ENCODE assay signal across 7 mouse cellular contexts in the genomic region with DNA sequence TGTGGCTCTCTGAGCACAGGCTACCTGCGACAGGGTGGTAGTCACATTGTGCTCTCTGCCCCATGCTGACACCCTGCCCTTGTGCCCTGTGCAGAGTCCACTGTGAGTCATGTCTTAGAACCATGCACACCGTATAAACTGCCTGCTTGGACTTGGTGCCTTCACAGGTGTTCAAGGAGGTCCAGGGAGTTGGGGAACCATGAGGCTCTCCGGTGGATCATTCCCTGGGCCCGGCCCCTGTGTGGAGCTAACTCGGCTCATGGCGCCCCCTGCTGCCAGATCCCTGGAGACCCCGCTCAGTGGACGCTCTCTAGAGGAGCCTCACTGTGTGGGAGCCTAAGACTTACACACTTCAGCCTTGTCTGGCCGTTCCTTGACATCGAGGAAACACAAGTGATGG.
A peak's percentile ranks its signal among the peaks of the same experiment; 100 is the strongest.
DNase-seq lines count a peak whose midpoint lies in the region; ATAC-seq and TF ChIP-seq lines count a peak whose summit lies in the region.

No protein-coding gene starts in this region.

- WGBS in intestine, postnatal 0 days = 32% methylated on average over 10 of the region's 10 CpGs

- ATAC-seq in intestine, postnatal 0 days = peak; percentile 97

- no peak overlapping the region for H3K9ac ChIP-seq in intestine, postnatal 0 days (ENCODE audit: low read depth, low read length)

- peaks cover 11% of the 10 kb centered on the region; the same call in 1 of the 2 replicates for H3K4me1 ChIP-seq in intestine, postnatal 0 days (replicated peaks; ENCODE audit: control insufficient read depth, insufficient read depth, low read length)

- H3K4me2 ChIP-seq in intestine, postnatal 0 days (replicated peaks; ENCODE audit: low read depth) = no peak overlapping the region

- DNase-seq in left cerebral cortex, adult 2 months (ENCODE audit: extremely low spot score in 1 of 2, low spot score in 2 of 2) = no peak
- no peak for DNase-seq in left cerebral cortex, adult 9 months (ENCODE audit: low spot score in 2 of 2)
- DNase-seq in T-cell, adult 2 months (ENCODE audit: low spot score) = peak; percentile 28
- DNase-seq in embryo, embryonic 11.5 days (ENCODE audit: low read depth, low spot score) = peak; percentile 20
- DNase-seq in lung, postnatal 36 days = peak; percentile 76
- DNase-seq in ovary, postnatal 14 days (ENCODE audit: low spot score) = no peak

- TF ChIP-seq CTCF in left cerebral cortex, adult 2 months (IDR thresholded peaks at IDR 0.05) = peak; percentile 52
- TF ChIP-seq CTCF in intestine, postnatal 0 days (IDR thresholded peaks at IDR 0.05; ENCODE audit: low read depth) = peak; percentile 82

- no peak overlapping the region for H3K27ac ChIP-seq in left cerebral cortex, adult 2 months
- H3K27ac ChIP-seq in intestine, postnatal 0 days (ENCODE audit: low read depth, low read length) = peak overlapping the region; percentile 72

- H3K36me3 ChIP-seq in intestine, postnatal 0 days (ENCODE audit: control insufficient read depth, insufficient read depth) = peaks cover 25% of the 10 kb centered on the region

- H3K4me3 ChIP-seq in left cerebral cortex, adult 2 months = no peak overlapping the region
- no peak overlapping the region for H3K4me3 ChIP-seq in intestine, postnatal 0 days (ENCODE audit: low read depth, low read length)

- no peaks in the 10 kb centered on the region for H3K27me3 ChIP-seq in intestine, postnatal 0 days (replicated peaks; ENCODE audit: control insufficient read depth, insufficient read depth, low read length)

- intact Hi-C loops in left cerebral cortex, adult 2 months (cut with DNase I) = loop anchor here (5.0 kb wide), 1 partner anchor 47 kb away; no protein-coding TSS in a partner anchor

- H3K9me3 ChIP-seq in intestine, postnatal 0 days (ENCODE audit: control insufficient read depth) = no peaks in the 10 kb centered on the region

Comparison
In these comparisons a context has a peak if more than half of its experiments do, and no peak if none do; other contexts are left out.
1. DNase-seq: peak in T-cell, adult 2 months (single experiment), embryo, embryonic 11.5 days (single experiment) and lung, postnatal 36 days (single experiment); none in left cerebral cortex, adult 2 months (0 of 2), left cerebral cortex, adult 9 months (0 of 2) and ovary, postnatal 14 days (single experiment).